Mouse (Mus musculus): Measurements from ENCODE around the gene Zfp784. TPM values are rescaled to one million over a fixed set of nuclear protein-coding genes. Genes with fewer than 3 reads are reported as not detected.
"Not testable (repeated sequence)": the region's sequence is repeated elsewhere in the genome, so short reads cannot be mapped to it uniquely, and the experiment has no call there.

Gene Zfp784
- polyA plus RNA-seq (2015; fragmentation: Nextera tagmentation; extraction: Ambion mirVana), result 7.0 and 7.8 TPM in 2 replicates

- Histone ChIP-seq H3K27me3 (no peaks in the 10 kb centered on the region), H3K9ac (peak within 1 kb of the TSS; percentile 75), H3K9me3 (peaks cover 23% of the 10 kb centered on the region), H3K4me1 (0 out of 2 replicates have a peak, but pooled peaks cover 2% of the 10 kb centered on the region), H3K36me3 (peaks cover 50% of the 10 kb centered on the region), H3K4me3 (peak within 1 kb of the TSS; percentile 58), H3K4me2 (replicated peaks) (peak within 1 kb of the TSS; percentile 65), H3K27ac (peak within 1 kb of the TSS; percentile 92)
- peak; percentile 96 for ATAC-seq (ENCODE audit: low FRiP score, low read depth)
- 1% methylated on average over 47 of the region's 48 CpGs for WGBS
Observed at GRCm38 (mm10) chr7:5038109-5038732, at the start of gene Zfp784. Gene Zfp784, minus strand, starts transcription at chr7:5038446.

DNA sequence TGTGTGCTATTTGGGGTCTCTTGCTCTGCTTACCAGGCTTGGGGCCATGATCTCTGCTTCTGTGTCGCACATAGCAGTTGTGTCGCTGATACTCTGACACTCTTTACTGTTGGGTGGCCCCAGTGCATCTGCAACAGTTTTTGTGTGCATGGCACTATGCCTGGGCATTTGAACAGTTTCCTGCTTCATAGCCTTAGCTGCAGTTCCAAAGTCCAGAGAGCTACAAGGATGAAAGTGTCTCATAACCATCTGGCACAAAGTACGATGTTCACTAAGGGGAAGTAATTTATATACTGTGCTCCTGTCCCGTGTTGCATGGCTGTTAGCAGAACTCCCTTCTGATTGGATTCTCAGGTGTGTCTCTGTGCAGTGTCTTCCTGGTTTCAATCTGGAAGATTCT lies 49.6 kb upstream of the Zfp784 start:
- H3K4me2 ChIP-seq (replicated peaks), result no peak overlapping the region
- WGBS, result 77% methylated on average over 4 of the region's 4 CpGs
- H3K27me3 ChIP-seq, result no peaks in the 10 kb centered on the region
- peaks cover 86% of the 10 kb centered on the region for H3K36me3 ChIP-seq
- H3K4me3 ChIP-seq, result no peak overlapping the region
- ATAC-seq (ENCODE audit: low FRiP score, low read depth), result no peak
- 0 out of 2 replicates have a peak overlapping the region, but pooled peaks have one; percentile 8 for H3K9ac ChIP-seq
- peaks cover 5% of the 10 kb centered on the region; the same call in 1 of the 2 replicates for H3K4me1 ChIP-seq
- no peak overlapping the region for H3K27ac ChIP-seq
- no peaks in the 10 kb centered on the region for H3K9me3 ChIP-seq

DNA sequence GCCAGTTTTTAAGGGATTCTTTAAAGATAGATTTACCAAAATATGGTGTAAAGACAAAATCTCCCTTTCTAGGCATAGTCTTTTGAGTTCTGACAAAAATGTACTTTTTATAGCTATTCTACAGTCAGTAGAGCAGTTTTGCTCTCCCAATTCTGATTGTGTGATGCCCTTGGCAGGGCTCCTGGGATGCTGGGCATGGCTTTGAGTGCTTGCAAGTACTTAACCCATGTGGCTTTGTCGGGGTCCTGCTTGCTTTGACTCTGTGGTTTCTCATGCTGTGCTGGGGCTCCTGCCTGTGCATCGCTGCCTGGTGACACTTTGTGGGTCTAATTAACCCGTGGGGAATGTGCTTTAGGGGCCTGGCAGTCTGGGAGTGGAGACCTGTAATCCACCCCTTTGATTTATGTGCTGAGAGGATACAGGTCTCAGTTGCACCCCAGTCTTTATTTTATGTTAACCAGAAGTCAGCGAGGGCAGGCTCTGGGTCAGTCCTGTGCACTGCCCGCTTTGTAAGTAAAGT lies 48.7 kb upstream of the Zfp784 start:
- WGBS, result 25% methylated on average over 5 of the region's 5 CpGs
- no peak overlapping the region for H3K9ac ChIP-seq
- H3K27ac ChIP-seq, result no peak overlapping the region
- H3K4me2 ChIP-seq (replicated peaks), result no peak overlapping the region
- ATAC-seq (ENCODE audit: low FRiP score, low read depth), result no peak
- H3K4me3 ChIP-seq, result no peak overlapping the region
- no peaks in the 10 kb centered on the region for H3K27me3 ChIP-seq
- H3K9me3 ChIP-seq, result no peaks in the 10 kb centered on the region
- H3K4me1 ChIP-seq, result peaks cover 7% of the 10 kb centered on the region
- H3K36me3 ChIP-seq, result peaks cover 77% of the 10 kb centered on the region

GRCm38 (mm10) chr7:5085512-5085911 lies 47.3 kb upstream of the Zfp784 start:
- Histone ChIP-seq H3K4me1 (peaks cover 19% of the 10 kb centered on the region), H3K9me3 (no peaks in the 10 kb centered on the region), H3K4me2 (replicated peaks) (no peak overlapping the region), H3K4me3 (no peak overlapping the region), H3K27me3 (no peaks in the 10 kb centered on the region), H3K36me3 (peaks cover 63% of the 10 kb centered on the region), H3K27ac (no peak overlapping the region), H3K9ac (no peak overlapping the region)
- WGBS, result 100% methylated on average over 1 of the region's 1 CpGs
- no peak for ATAC-seq (ENCODE audit: low FRiP score, low read depth)

DNA sequence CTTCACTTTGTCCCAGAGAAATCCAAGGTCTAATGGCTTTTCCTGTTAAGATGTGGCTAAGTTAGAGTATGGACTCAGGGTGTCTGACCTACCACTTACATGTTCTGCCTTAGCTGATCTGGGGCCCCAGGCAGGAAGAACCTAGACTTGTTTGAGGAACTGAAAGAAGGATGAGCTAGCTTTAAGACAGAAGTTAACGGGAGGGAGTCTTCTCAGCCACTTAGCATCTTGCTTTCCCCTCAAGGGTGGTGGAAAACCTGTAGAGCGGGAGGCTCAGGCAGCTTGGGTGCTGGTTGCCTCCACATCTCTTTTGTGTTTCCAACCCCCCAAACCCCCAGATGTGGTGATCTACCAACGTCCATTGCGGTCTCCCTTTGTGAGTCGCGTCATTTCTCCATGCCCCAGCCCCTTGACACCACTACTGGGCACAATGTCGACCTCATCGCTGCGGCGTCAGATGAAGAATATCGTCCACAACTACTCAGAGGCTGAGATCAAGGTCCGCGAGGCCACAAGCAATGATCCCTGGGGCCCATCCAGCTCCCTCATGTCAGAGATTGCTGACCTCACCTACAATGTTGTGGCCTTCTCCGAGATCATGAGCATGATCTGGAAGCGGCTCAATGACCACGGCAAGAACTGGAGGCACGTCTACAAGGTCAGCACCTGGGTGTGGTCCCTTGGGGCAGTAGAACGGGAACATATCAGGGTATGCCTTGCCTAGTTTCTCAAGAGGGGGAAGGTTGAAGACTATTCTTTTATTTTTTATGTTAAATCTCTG lies 45.3 kb upstream of the Zfp784 start:
- H3K36me3 ChIP-seq, result peaks cover 54% of the 10 kb centered on the region

GRCm38 (mm10) chr7:5081939-5082338 lies 43.7 kb upstream of the Zfp784 start:
- H3K4me2 ChIP-seq (replicated peaks), result peak overlapping the region; percentile 87
- WGBS, result 90% methylated on average over 2 of the region's 2 CpGs
- no peaks in the 10 kb centered on the region for H3K9me3 ChIP-seq
- no peak for ATAC-seq (ENCODE audit: low FRiP score, low read depth)
- no peak overlapping the region for H3K9ac ChIP-seq
- peaks cover 19% of the 10 kb centered on the region for H3K4me1 ChIP-seq
- H3K36me3 ChIP-seq, result peaks cover 54% of the 10 kb centered on the region
- H3K27ac ChIP-seq, result no peak overlapping the region
- no peaks in the 10 kb centered on the region for H3K27me3 ChIP-seq
- H3K4me3 ChIP-seq, result peak overlapping the region; percentile 97; the same call in 1 of the 2 replicates

More for the DNA sequence above, 45.3 kb upstream of the Zfp784 start:
- H3K4me1 ChIP-seq, result peaks cover 19% of the 10 kb centered on the region
- 92% methylated on average over 18 of the region's 18 CpGs for WGBS
- no peak overlapping the region for H3K4me2 ChIP-seq (replicated peaks)
- H3K27ac ChIP-seq, result no peak overlapping the region
- no peaks in the 10 kb centered on the region for H3K9me3 ChIP-seq
- no peak for ATAC-seq (ENCODE audit: low FRiP score, low read depth)
- H3K27me3 ChIP-seq, result no peaks in the 10 kb centered on the region
- 0 out of 2 replicates have a peak overlapping the region, but pooled peaks have one; percentile 8 for H3K9ac ChIP-seq
- H3K4me3 ChIP-seq, result no peak overlapping the region

DNA sequence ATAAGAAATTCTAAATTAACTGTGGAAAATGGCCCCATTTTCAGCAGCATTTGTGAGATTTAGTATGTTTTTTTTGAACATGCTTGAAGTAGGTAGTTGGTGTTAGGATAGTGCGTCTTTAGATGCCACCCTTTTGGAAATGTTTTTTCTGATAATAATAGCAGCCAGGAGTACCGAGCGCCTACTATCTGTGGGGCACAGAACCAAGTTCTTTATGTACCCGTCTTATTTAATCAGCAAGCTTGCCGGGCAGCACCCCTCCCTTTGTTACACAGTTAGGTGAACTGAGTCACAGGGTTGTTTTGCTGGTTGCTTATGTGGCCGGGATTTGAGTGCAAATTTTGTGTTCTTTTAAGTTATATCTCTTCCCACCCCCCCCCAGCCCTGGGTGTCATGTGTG lies 43.0 kb upstream of the Zfp784 start:
- 75% methylated on average over 6 of the region's 6 CpGs for WGBS
- Histone ChIP-seq H3K4me3 (peak overlapping the region; percentile 97), H3K27me3 (no peaks in the 10 kb centered on the region), H3K9ac (peak overlapping the region; percentile 96), H3K36me3 (peaks cover 58% of the 10 kb centered on the region), H3K9me3 (no peaks in the 10 kb centered on the region), H3K27ac (no peak overlapping the region), H3K4me2 (replicated peaks) (peak overlapping the region; percentile 87), H3K4me1 (peaks cover 18% of the 10 kb centered on the region)
- no peak for ATAC-seq (ENCODE audit: low FRiP score, low read depth)

DNA sequence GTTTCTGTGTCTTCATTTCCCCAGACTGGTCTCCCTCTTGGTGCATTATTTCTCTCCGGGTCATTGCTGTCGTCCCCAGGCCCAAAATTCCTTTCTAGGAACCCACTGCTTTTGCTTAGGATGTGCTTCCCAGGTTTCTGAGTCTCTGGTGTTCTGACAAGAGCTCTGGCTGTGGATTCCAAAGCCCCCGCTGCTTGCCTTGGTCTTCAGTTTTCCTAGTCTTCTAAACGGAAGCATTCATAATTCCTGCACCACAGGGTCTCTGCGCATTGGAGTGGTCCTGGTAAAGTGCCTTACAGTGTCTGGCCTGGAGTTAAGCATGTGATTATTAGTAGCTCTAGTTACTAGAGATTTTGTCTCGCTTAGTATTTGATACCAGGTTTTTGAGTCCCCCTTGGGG lies 42.6 kb upstream of the Zfp784 start:
- Histone ChIP-seq H3K36me3 (peaks cover 58% of the 10 kb centered on the region), H3K9me3 (no peaks in the 10 kb centered on the region), H3K4me1 (peaks cover 14% of the 10 kb centered on the region), H3K27ac (peak overlapping the region; percentile 91), H3K9ac (peak overlapping the region; percentile 96), H3K4me3 (peak overlapping the region; percentile 97), H3K27me3 (no peaks in the 10 kb centered on the region), H3K4me2 (replicated peaks) (peak overlapping the region; percentile 87)
- no peak for ATAC-seq (ENCODE audit: low FRiP score, low read depth)
- WGBS, result 10% methylated on average over 6 of the region's 6 CpGs

- Histone ChIP-seq H3K9ac (peak within 1 kb of the TSS; percentile 96), H3K4me1 (peaks cover 14% of the 10 kb centered on the region), H3K4me3 (peak within 1 kb of the TSS; percentile 97), H3K36me3 (peaks cover 56% of the 10 kb centered on the region), H3K4me2 (replicated peaks) (peak within 1 kb of the TSS; percentile 87), H3K27ac (peak within 1 kb of the TSS; percentile 91), H3K27me3 (no peaks in the 10 kb centered on the region), H3K9me3 (no peaks in the 10 kb centered on the region)
- under 1% methylated on average over 81 of the region's 81 CpGs for WGBS
- ATAC-seq (ENCODE audit: low FRiP score, low read depth), result peak; percentile 97
Observed at GRCm38 (mm10) chr7:5080010-5080751, 41.9 kb upstream of the Zfp784 start, which contains the start of gene Epn1. Gene Epn1, plus strand, starts transcription at chr7:5080235.

DNA sequence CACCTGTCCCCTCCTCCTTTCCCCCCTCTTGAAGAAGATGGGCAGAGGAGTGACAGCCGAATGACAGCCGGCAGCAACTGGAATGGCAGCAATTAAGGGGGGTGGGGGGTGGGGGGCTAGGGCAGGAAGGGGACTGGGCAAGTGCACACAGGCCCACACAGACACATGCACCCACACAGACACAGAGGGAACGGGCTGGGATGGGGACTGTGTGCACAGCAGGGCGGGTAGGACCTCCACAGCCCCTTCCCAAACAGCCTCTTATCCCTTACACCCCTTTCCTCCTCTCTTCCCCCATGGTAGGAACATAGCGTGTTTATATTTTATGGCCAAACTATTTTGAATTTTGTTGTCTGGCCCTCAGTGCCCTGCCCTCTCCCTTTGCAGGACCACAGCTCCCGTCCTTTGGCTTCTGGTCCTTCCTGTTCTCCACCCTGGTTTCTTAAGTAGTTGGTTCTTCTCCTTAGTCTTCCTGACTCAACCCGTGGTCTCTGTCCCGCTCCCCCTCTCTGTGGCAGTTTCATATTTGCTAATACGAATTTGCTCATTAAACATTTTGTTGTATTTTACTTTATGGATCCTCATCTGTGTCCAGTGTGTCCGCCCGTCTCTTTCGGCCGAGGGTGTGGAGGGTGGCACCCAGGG lies 41.2 kb upstream of the Zfp784 start:
- 0 out of 2 replicates have a peak, but pooled peaks have one; percentile 13 for ATAC-seq (ENCODE audit: low FRiP score, low read depth)
- 51% methylated on average over 9 of the region's 13 CpGs for WGBS
- H3K27me3 ChIP-seq, H3K9me3 ChIP-seq: not testable (repeated sequence)
- peak overlapping the region; percentile 87 for H3K4me2 ChIP-seq (replicated peaks)
- peaks cover 14% of the 10 kb centered on the region for H3K4me1 ChIP-seq
- H3K9ac ChIP-seq, result peak overlapping the region; percentile 96; the same call in 1 of the 2 replicates
- H3K27ac ChIP-seq, result peak overlapping the region; percentile 91; the same call in 1 of the 2 replicates
- H3K4me3 ChIP-seq, result peak overlapping the region; percentile 97
- H3K36me3 ChIP-seq, result peaks cover 56% of the 10 kb centered on the region

DNA sequence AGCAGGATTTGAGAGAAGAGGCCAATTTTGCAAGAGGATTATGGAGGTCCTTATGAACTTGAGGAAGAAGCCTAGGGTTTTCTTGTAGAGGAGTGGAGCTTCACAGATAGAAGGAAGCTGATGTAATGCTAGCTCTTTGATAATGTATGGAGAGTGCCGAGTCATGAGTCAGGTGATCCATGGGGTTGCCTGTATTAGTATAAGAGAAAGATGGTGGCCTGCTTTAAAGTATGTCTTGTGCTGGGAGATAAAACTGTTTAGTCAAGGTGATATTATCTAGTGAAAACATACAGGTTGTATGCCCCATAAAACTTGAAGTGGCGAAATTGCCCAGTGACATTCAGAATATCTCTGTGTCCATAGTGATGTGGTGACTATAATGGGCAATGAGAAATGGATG lies 38.7 kb upstream of the Zfp784 start:
- Histone ChIP-seq H3K4me3 (no peak overlapping the region), H3K27me3 (no peaks in the 10 kb centered on the region), H3K9ac (no peak overlapping the region), H3K4me1 (peaks cover 12% of the 10 kb centered on the region), H3K4me2 (replicated peaks) (no peak overlapping the region), H3K27ac (no peak overlapping the region), H3K36me3 (peaks cover 69% of the 10 kb centered on the region), H3K9me3 (no peaks in the 10 kb centered on the region)
- no peak for ATAC-seq (ENCODE audit: low FRiP score, low read depth)
- WGBS, result 83% methylated on average over 2 of the region's 2 CpGs
